Mouse (Mus musculus): ENCODE measurements around the gene Wdr25. TPM values are rescaled to one million over a fixed set of nuclear protein-coding genes. Genes with fewer than 3 reads are reported as not detected.

Wdr25 gene
- total and polyA plus RNA-seq, 3 experiments: 8.3 to 12.4 (median 10.8) TPM

- peaks cover 0 to 9% of the 10 kb centered on the region in 2 experiments; a peak in 2 of 4 replicates for H3K4me1 ChIP-seq (ENCODE audit: control insufficient read depth in 1 of 2, insufficient read depth in 2 of 2)
- H3K9ac ChIP-seq (ENCODE audit: insufficient read depth, low read depth): no peak overlapping the region
- dilution Hi-C loops (cut with MboI; ENCODE audit: extremely low pct_ligation_motif_present, extremely low pct_unique_long_range_greater_than_20kb, low sequenced_read_pairs): no loop called here
- no peaks in the 10 kb centered on the region for H3K27me3 ChIP-seq (replicated peaks)
- H3K9me3 ChIP-seq (replicated peaks; ENCODE audit: low read length): no peaks in the 10 kb centered on the region
- in situ Hi-C loops (cut with MboI; ENCODE audit: low pct_ligation_motif_present, low pct_unique_long_range_greater_than_20kb, low sequenced_read_pairs): loop anchor here (10.0 kb wide), 1 partner anchor 413 kb away; no protein-coding TSS in a partner anchor
- peaks cover 7 to 81% of the 10 kb centered on the region in 2 experiments for H3K36me3 ChIP-seq (replicated peaks in 1 of 2; ENCODE audit: control insufficient read depth in 1 of 2, insufficient read depth in 1 of 2, low read length in 1 of 2)
- no peak overlapping the region for H3K4me2 ChIP-seq (ENCODE audit: insufficient read depth, low read depth, poor library complexity, severe bottlenecking)
- H3K4me3 ChIP-seq (replicated peaks in 1 of 3; ENCODE audit: low read depth in 2 of 3, low read length in 2 of 3, poor library complexity in 1 of 3): no peak overlapping the region
- TF ChIP-seq NRF1 (IDR thresholded peaks at IDR 0.05; ENCODE audit: low read depth, low read length) (no peak), NELFE (IDR thresholded peaks at IDR 0.05; ENCODE audit: low read depth, low read length) (no peak), RCOR1 (conservative IDR thresholded peaks at IDR 0.05; ENCODE audit: low read depth, low read length) (no peak), GABPA (IDR thresholded peaks at IDR 0.05; ENCODE audit: insufficient replicate concordance, low read depth, low read length) (no peak), TCF12 (IDR thresholded peaks at IDR 0.05; ENCODE audit: low read depth, low read length) (no peak), POLR2AphosphoS2 (IDR thresholded peaks at IDR 0.05; ENCODE audit: low read depth, low read length) (no peak), MYC (IDR thresholded peaks at IDR 0.05; ENCODE audit: low read depth, low read length) (no peak), MAFK (IDR thresholded peaks at IDR 0.05; ENCODE audit: insufficient replicate concordance, low read length) (no peak), MEF2A (IDR thresholded peaks at IDR 0.05; ENCODE audit: borderline replicate concordance, low read depth, low read length) (no peak), JUN (IDR thresholded peaks at IDR 0.05; ENCODE audit: insufficient read depth, low read depth, low read length) (no peak)
- no peaks in the 10 kb centered on the region for H3K79me2 ChIP-seq (replicated peaks; ENCODE audit: control insufficient read depth, extremely low read depth, insufficient read depth, poor library complexity, severe bottlenecking)
- no peak overlapping the region for H3K27ac ChIP-seq (ENCODE audit: insufficient read depth, low read depth)
- DNase-seq (ENCODE audit: extremely low read depth): no peak
Measured at GRCm38 (mm10) chr12:108901346-108901745, 7.9 kb downstream of the Wdr25 start.

DNA sequence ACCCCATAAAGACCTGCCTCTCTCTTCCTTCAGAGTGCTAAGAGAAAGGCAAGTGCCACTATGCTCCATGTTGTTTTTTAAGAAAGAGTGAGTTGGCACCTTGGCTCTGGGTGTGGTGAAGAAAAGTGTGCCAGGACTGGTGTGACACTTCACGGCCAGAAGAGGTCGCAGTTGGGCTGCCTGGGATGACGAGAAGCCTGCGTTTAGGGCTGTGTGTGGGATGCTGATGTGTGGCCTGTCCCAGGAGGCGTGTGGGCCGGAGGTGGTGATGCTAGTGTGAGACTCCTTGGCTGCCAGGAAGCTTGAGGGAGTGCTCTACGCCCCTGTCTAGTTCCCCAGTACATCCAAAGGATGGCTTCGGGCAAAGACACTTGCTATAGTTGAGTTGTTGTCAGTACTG is 9.5 kb downstream of the Wdr25 start:
- Histone ChIP-seq H3K27me3 (replicated peaks) (no peaks in the 10 kb centered on the region), H3K4me1 (ENCODE audit: control insufficient read depth in 1 of 2, insufficient read depth in 2 of 2) (peaks cover 0 to 9% of the 10 kb centered on the region in 2 experiments; a peak in 2 of 4 replicates), H3K27ac (ENCODE audit: insufficient read depth, low read depth) (no peak overlapping the region), H3K4me2 (ENCODE audit: insufficient read depth, low read depth, poor library complexity, severe bottlenecking) (no peak overlapping the region), H3K9ac (ENCODE audit: insufficient read depth, low read depth) (no peak overlapping the region), H3K9me3 (replicated peaks; ENCODE audit: low read length) (no peaks in the 10 kb centered on the region), H3K79me2 (replicated peaks; ENCODE audit: control insufficient read depth, extremely low read depth, insufficient read depth, poor library complexity, severe bottlenecking) (no peaks in the 10 kb centered on the region), H3K4me3 (replicated peaks in 1 of 3; ENCODE audit: low read depth in 2 of 3, low read length in 2 of 3, poor library complexity in 1 of 3) (no peak overlapping the region), H3K36me3 (replicated peaks in 1 of 2; ENCODE audit: control insufficient read depth in 1 of 2, insufficient read depth in 1 of 2, low read length in 1 of 2) (peaks cover 5 to 79% of the 10 kb centered on the region in 2 experiments)
- peak; percentile 67 for DNase-seq (ENCODE audit: extremely low read depth)
- dilution Hi-C loops (cut with MboI; ENCODE audit: extremely low pct_ligation_motif_present, extremely low pct_unique_long_range_greater_than_20kb, low sequenced_read_pairs) (no loop called here), in situ Hi-C loops (cut with MboI; ENCODE audit: low pct_ligation_motif_present, low pct_unique_long_range_greater_than_20kb, low sequenced_read_pairs) (loop anchor here (10.0 kb wide), 1 partner anchor 412 kb away; no protein-coding TSS in a partner anchor)
- TF ChIP-seq SMC3 (IDR thresholded peaks at IDR 0.05; ENCODE audit: low read depth, low read length): peak; percentile 60
- no peak for TF ChIP-seq SIN3A (IDR thresholded peaks at IDR 0.05; ENCODE audit: low read length)
- peak; percentile 64 for TF ChIP-seq RAD21 (IDR thresholded peaks at IDR 0.05; ENCODE audit: low read depth, low read length)
- peak; percentile 57 to 68 for TF ChIP-seq CTCF (conservative IDR thresholded peaks at IDR 0.05 in 1 of 2, IDR thresholded peaks at IDR 0.05 in 1 of 2; ENCODE audit: low read depth in 2 of 2, low read length in 2 of 2)
